Mouse (Mus musculus) gastrocnemius, adult 2 months (tissue): ENCODE measurements around the gene Itpkb. TPM values are rescaled to one million over a fixed set of nuclear protein-coding genes. Genes with fewer than 3 reads are reported as not detected.
A peak's percentile ranks its signal among the peaks of the same experiment; 100 is the strongest.

Source experiments
- DNase-seq: peaks from one replicate; pipeline ENCODE4 v3.0.0; 2022
- H3K27ac ChIP-seq: fragments of 200-600 bp; 2 replicates; pipeline ENCODE4 v1.8.1; 2022; ENCODE audit warnings: mild to moderate bottlenecking
- H3K4me3 ChIP-seq: fragments of 200-600 bp; 2 replicates; pipeline ENCODE4 v1.8.1; 2022; ENCODE audit warnings: mild to moderate bottlenecking, moderate library complexity
- CTCF ChIP-seq: fragments of 200-600 bp; IDR thresholded peaks from 2 replicates; pipeline ENCODE4 v1.8.1; 2022; ENCODE audit warnings: antibody characterized with exemption, mild to moderate bottlenecking, moderate library complexity
- intact Hi-C: fragments of 180-260 bp; cut with DNase I; formaldehyde crosslinking; loops from one replicate; pipeline ENCODE4 v1.15.1; 2025
- total RNA-seq, 2 experiments: library from RNA; stranded (reverse); gene quantifications; 2 replicates each; pipeline ENCODE4 v1.2.3; 2021

Itpkb gene
- total RNA-seq, 2 experiments from 2014 or later: 14.7 to 22.7 TPM

- peak; percentile 29 for DNase-seq
- TF ChIP-seq CTCF: no peak
- Histone ChIP-seq H3K4me3 (peak overlapping the region; percentile 26), H3K27ac (peak overlapping the region; percentile 64)
- intact Hi-C loops: no loop called here
Observed at GRCm38 (mm10) chr1:180458680-180459079, 128.4 kb downstream of the Itpkb start.

GRCm38 (mm10) chr1:180460721-180461120 lies 130.4 kb downstream of the Itpkb start:
- Histone ChIP-seq H3K27ac (peak overlapping the region; percentile 31; the same call in 1 of the 2 replicates), H3K4me3 (no peak overlapping the region)
- TF ChIP-seq CTCF: no peak
- intact Hi-C loops: no loop called here
- peak; percentile 35 for DNase-seq

- TF ChIP-seq CTCF: no peak
- intact Hi-C loops: no loop called here
- DNase-seq: peak; percentile 65
- Histone ChIP-seq H3K27ac (peak overlapping the region; percentile 62), H3K4me3 (peak overlapping the region; percentile 19)
Observed at GRCm38 (mm10) chr1:180462396-180462795, 132.1 kb downstream of the Itpkb start.

- no peak overlapping the region for H3K4me3 ChIP-seq
- DNase-seq: no peak
- intact Hi-C loops: no loop called here
- peak overlapping the region; percentile 62; the same call in 1 of the 2 replicates for H3K27ac ChIP-seq
- no peak for TF ChIP-seq CTCF
Observed at GRCm38 (mm10) chr1:180462983-180463475, 132.7 kb downstream of the Itpkb start.

GRCm38 (mm10) chr1:180464357-180464756 lies 134.1 kb downstream of the Itpkb start:
- no peak for TF ChIP-seq CTCF
- intact Hi-C loops: no loop called here
- H3K4me3 ChIP-seq: no peak overlapping the region
- no peak overlapping the region for H3K27ac ChIP-seq
- no peak for DNase-seq

- intact Hi-C loops: no loop called here
- no peak for TF ChIP-seq CTCF
Observed at GRCm38 (mm10) chr1:180465620-180466019, 135.3 kb downstream of the Itpkb start.

GRCm38 (mm10) chr1:180468004-180468403 lies 137.7 kb downstream of the Itpkb start:
- no peak overlapping the region for H3K4me3 ChIP-seq
- intact Hi-C loops: no loop called here
- no peak for TF ChIP-seq CTCF
- no peak for DNase-seq
- H3K27ac ChIP-seq: peak overlapping the region; percentile 59

More at GRCm38 (mm10) chr1:180465620-180466019, 135.3 kb downstream of the Itpkb start:
- DNase-seq: no peak
- no peak overlapping the region for H3K4me3 ChIP-seq
- H3K27ac ChIP-seq: no peak overlapping the region

- TF ChIP-seq CTCF: no peak
- peak; percentile 54 for DNase-seq
- Histone ChIP-seq H3K27ac (peak overlapping the region; percentile 40; the same call in 1 of the 2 replicates), H3K4me3 (no peak overlapping the region)
- intact Hi-C loops: no loop called here
Observed at GRCm38 (mm10) chr1:180473566-180473965, 143.3 kb downstream of the Itpkb start.

Other genes with a start within 250 kb of the Itpkb start
- gene Coq8a, start 130.9 kb upstream of the Itpkb start, total RNA-seq: 1,000 to 10,000 TPM in 1 of 2 experiments, 100 to 1,000 TPM in 1; 633 to 1,638 TPM
- gene Psen2, start 67.0 kb upstream of the Itpkb start, total RNA-seq: 1 to 10 TPM; 7.8 to 9.5 TPM
- under 1 TPM; 0.41 to 0.86 TPM for gene Stum, start 153.0 kb downstream of the Itpkb start, total RNA-seq
- 10 to 100 TPM; 58.1 to 71.3 TPM for gene Parp1, start 238.4 kb downstream of the Itpkb start, total RNA-seq